Mouse (Mus musculus) forebrain, postnatal 0 days (tissue): ENCODE data around the gene Cpne8. TPM values are rescaled to one million over a fixed set of nuclear protein-coding genes. Genes with fewer than 3 reads are reported as not detected.

Source experiments
- ATAC-seq: fragments of 200-750 bp; cut with Nextera tagmentation; 2 replicates; pipeline ENCODE4 v1.8.0; 2017; ENCODE audit warnings: mild to moderate bottlenecking, moderate library complexity
- DNase-seq: peaks from one replicate; pipeline ENCODE4 v3.0.0-alpha.2; 2015
- H3K27ac ChIP-seq: fragments of 300-500 bp; sonication (generic); 2 replicates; pipeline ENCODE4 v1.5.1; 2014; ENCODE audit warnings: low read depth, mild to moderate bottlenecking, antibody characterized with exemption, low read length, moderate library complexity, mixed read lengths
- H3K27me3 ChIP-seq: fragments of 300-500 bp; sonication (generic); 2 replicates; pipeline ENCODE4 v1.6.1; 2014; ENCODE audit warnings: mild to moderate bottlenecking, low read length, mixed read lengths; ENCODE audit not compliant: insufficient read depth
- H3K36me3 ChIP-seq: fragments of 300-500 bp; sonication (generic); 2 replicates; pipeline ENCODE4 v1.6.1; 2014; ENCODE audit warnings: mild to moderate bottlenecking, moderate library complexity; ENCODE audit not compliant: insufficient read depth
- H3K4me1 ChIP-seq: fragments of 300-500 bp; sonication (generic); 2 replicates; pipeline ENCODE4 v1.6.1; 2014; ENCODE audit warnings: antibody characterized with exemption; ENCODE audit not compliant: insufficient read depth
- H3K4me2 ChIP-seq: fragments of 300-500 bp; sonication (generic); 2 replicates; pipeline ENCODE4 v1.6.1; 2014; ENCODE audit warnings: low read depth, mild to moderate bottlenecking, moderate library complexity
- H3K4me3 ChIP-seq: fragments of 300-500 bp; sonication (generic); 2 replicates; pipeline ENCODE4 v1.5.1; 2014; ENCODE audit warnings: low read depth, low read length, mixed read lengths
- H3K9ac ChIP-seq: fragments of 300-500 bp; sonication (generic); 2 replicates; pipeline ENCODE4 v1.6.1; 2014; ENCODE audit warnings: mild to moderate bottlenecking
- H3K9me3 ChIP-seq: fragments of 300-500 bp; sonication (generic); 2 replicates; pipeline ENCODE4 v1.6.1; 2016; ENCODE audit warnings: low read length
- CTCF ChIP-seq: sonication (generic); IDR thresholded peaks from 2 replicates; pipeline ENCODE4 v1.5.1; 2016; ENCODE audit warnings: antibody characterized with exemption, control low read depth, low read depth
- WGBS: fragments of 180-500 bp; shearing (Covaris S2); extraction: QIAGEN DNeasy Blood & Tissue Kit; methylation state at CpG from one replicate; pipeline ENCODE4 v1.1.7; 2014; 5-methylcytosine and 5-hydroxymethylcytosine counted together
- polyA plus RNA-seq: library from polyadenylated mRNA; unstranded; fragments of >200 nt; fragmentation: Nextera tagmentation; extraction: Ambion mirVana; gene quantifications from 2 replicates; pipeline ENCODE4 v1.2.1, GENCODE M21; 2015
- total RNA-seq: library from RNA; depleted of rRNA; stranded (reverse); fragments of >200 nt; gene quantifications from 2 replicates; pipeline ENCODE4 v1.2.3, GENCODE M21; 2014; rRNA removed

Gene Cpne8
- total RNA-seq (21.8 and 22.3 TPM in 2 replicates), polyA plus RNA-seq (18.4 and 24.4 TPM in 2 replicates)

- Histone ChIP-seq H3K9ac (peak within 1 kb of the TSS; percentile 60), H3K36me3 (no peaks in the 10 kb centered on the region), H3K27ac (peak within 1 kb of the TSS; percentile 50), H3K4me1 (0 out of 2 replicates have a peak, but pooled peaks cover 2% of the 10 kb centered on the region), H3K4me3 (peak within 1 kb of the TSS; percentile 59), H3K4me2 (peak within 1 kb of the TSS; percentile 95), H3K27me3 (no peaks in the 10 kb centered on the region; the same call in 1 of the 2 replicates), H3K9me3 (no peaks in the 10 kb centered on the region)
- DNase-seq (peak; percentile 71), ATAC-seq (peak; percentile 86)
- WGBS = 2% methylated on average over 52 of the region's 56 CpGs
- TF ChIP-seq CTCF = no peak
Observed at GRCm38 (mm10) chr15:90678985-90679759, at the start of gene Cpne8. Gene Cpne8, minus strand, starts transcription at chr15:90679432.

- no peaks in the 10 kb centered on the region for H3K27me3 ChIP-seq
- no peak overlapping the region for H3K4me2 ChIP-seq
- DNase-seq (no peak), ATAC-seq (no peak)
- no peaks in the 10 kb centered on the region for H3K4me1 ChIP-seq
- H3K9me3 ChIP-seq = no peaks in the 10 kb centered on the region
- WGBS = 87% methylated on average over 4 of the region's 4 CpGs
- no peak for TF ChIP-seq CTCF
- no peak overlapping the region for H3K9ac ChIP-seq
- no peak overlapping the region for H3K27ac ChIP-seq
- H3K36me3 ChIP-seq = no peaks in the 10 kb centered on the region
- no peak overlapping the region for H3K4me3 ChIP-seq
Observed at GRCm38 (mm10) chr15:90717717-90718116, 38.5 kb upstream of the Cpne8 start.

- WGBS = 80% methylated on average over 7 of the region's 7 CpGs
- DNase-seq (no peak), ATAC-seq (no peak)
- Histone ChIP-seq H3K4me3 (no peak overlapping the region), H3K9me3 (no peaks in the 10 kb centered on the region), H3K9ac (no peak overlapping the region), H3K27me3 (no peaks in the 10 kb centered on the region), H3K4me1 (no peaks in the 10 kb centered on the region), H3K36me3 (no peaks in the 10 kb centered on the region), H3K4me2 (no peak overlapping the region), H3K27ac (no peak overlapping the region)
- TF ChIP-seq CTCF = no peak
Observed at GRCm38 (mm10) chr15:90709296-90709695, 30.1 kb upstream of the Cpne8 start.

- no peak for TF ChIP-seq CTCF
- no peaks in the 10 kb centered on the region for H3K4me1 ChIP-seq
- ATAC-seq (peak; percentile 14; the same call in 1 of the 2 replicates), DNase-seq (no peak)
- H3K9ac ChIP-seq = no peak overlapping the region
- no peak overlapping the region for H3K27ac ChIP-seq
- no peak overlapping the region for H3K4me2 ChIP-seq
- H3K9me3 ChIP-seq = no peaks in the 10 kb centered on the region
- no peak overlapping the region for H3K4me3 ChIP-seq
- H3K27me3 ChIP-seq = no peaks in the 10 kb centered on the region
- no peaks in the 10 kb centered on the region for H3K36me3 ChIP-seq
- WGBS = 31% methylated on average over 5 of the region's 5 CpGs
Observed at GRCm38 (mm10) chr15:90704314-90704713, 25.1 kb upstream of the Cpne8 start.

GRCm38 (mm10) chr15:90703502-90704232 is 24.4 kb upstream of the Cpne8 start:
- no peak for TF ChIP-seq CTCF
- H3K36me3 ChIP-seq = no peaks in the 10 kb centered on the region
- no peaks in the 10 kb centered on the region for H3K4me1 ChIP-seq
- H3K4me2 ChIP-seq = no peak overlapping the region
- no peak overlapping the region for H3K4me3 ChIP-seq
- H3K27ac ChIP-seq = 0 out of 2 replicates have a peak overlapping the region, but pooled peaks have one; percentile 9
- DNase-seq = peak; percentile 25
- no peaks in the 10 kb centered on the region for H3K27me3 ChIP-seq
- whole genome bisulfite sequencing = 29% methylated on average over 11 of the region's 11 CpGs
- ATAC-seq = peak; percentile 14; the same call in 1 of the 2 replicates
- H3K9me3 ChIP-seq = no peaks in the 10 kb centered on the region
- no peak overlapping the region for H3K9ac ChIP-seq

- 97% methylated on average over 6 of the region's 6 CpGs for WGBS
Observed at GRCm38 (mm10) chr15:90686770-90687169, 7.5 kb upstream of the Cpne8 start.

More at GRCm38 (mm10) chr15:90686770-90687169, 7.5 kb upstream of the Cpne8 start:
- Histone ChIP-seq H3K27ac (no peak overlapping the region), H3K4me2 (no peak overlapping the region), H3K36me3 (no peaks in the 10 kb centered on the region), H3K9me3 (no peaks in the 10 kb centered on the region), H3K4me1 (no peaks in the 10 kb centered on the region), H3K4me3 (no peak overlapping the region), H3K9ac (no peak overlapping the region), H3K27me3 (no peaks in the 10 kb centered on the region)
- ATAC-seq = no peak
- DNase-seq = no peak
- no peak for TF ChIP-seq CTCF
